Mouse (Mus musculus) limb, embryonic 15.5 days (tissue): Measurements from ENCODE around the gene Spdef. TPM values are rescaled to one million over a fixed set of nuclear protein-coding genes. Genes with fewer than 3 reads are reported as not detected.

Experiments
- ATAC-seq: fragments of 200-750 bp; cut with Nextera tagmentation; 2 replicates; pipeline ENCODE4 v1.8.0; 2017; ENCODE audit warnings: low read depth, moderate TSS enrichment; ENCODE audit not compliant: insufficient number of reproducible peaks, low FRiP score, low TSS enrichment
- H3K27ac ChIP-seq: fragments of 300-500 bp; sonication (generic); 2 replicates; pipeline ENCODE4 v1.5.1; 2015; ENCODE audit warnings: moderate library complexity, mild to moderate bottlenecking, inconsistent platforms
- H3K27me3 ChIP-seq: fragments of 300-500 bp; sonication (generic); 2 replicates; pipeline ENCODE4 v1.6.1; 2015; ENCODE audit warnings: inconsistent platforms
- H3K36me3 ChIP-seq: fragments of 300-500 bp; sonication (generic); 2 replicates; pipeline ENCODE4 v1.6.1; 2015; ENCODE audit warnings: inconsistent platforms
- H3K4me1 ChIP-seq: fragments of 300-500 bp; sonication (generic); 2 replicates; pipeline ENCODE4 v1.6.1; 2015; ENCODE audit warnings: inconsistent platforms
- H3K4me2 ChIP-seq: fragments of 300-500 bp; sonication (generic); 2 replicates; pipeline ENCODE4 v1.6.1; 2015; ENCODE audit warnings: mild to moderate bottlenecking, inconsistent platforms
- H3K4me3 ChIP-seq: fragments of 300-500 bp; sonication (generic); 2 replicates; pipeline ENCODE4 v1.5.1; 2015; ENCODE audit warnings: mild to moderate bottlenecking, inconsistent platforms
- H3K9ac ChIP-seq: fragments of 300-500 bp; sonication (generic); 2 replicates; pipeline ENCODE4 v1.6.1; 2015; ENCODE audit warnings: inconsistent platforms
- H3K9me3 ChIP-seq: fragments of 300-500 bp; sonication (generic); 2 replicates; pipeline ENCODE4 v1.6.1; 2016; ENCODE audit warnings: inconsistent platforms
- WGBS: fragments of 180-500 bp; shearing (Covaris S2); methylation state at CpG from one replicate; pipeline ENCODE4 v1.1.7; 2015; 5-methylcytosine and 5-hydroxymethylcytosine counted together
- polyA plus RNA-seq: library from polyadenylated mRNA; unstranded; fragments of >200 nt; fragmentation: Nextera tagmentation; extraction: Ambion mirVana; gene quantifications from 2 replicates; pipeline ENCODE4 v1.2.1, GENCODE M21; 2015

The Spdef gene
- polyA plus RNA-seq, 1 experiment from 2014 or later = 0.12 TPM

DNA sequence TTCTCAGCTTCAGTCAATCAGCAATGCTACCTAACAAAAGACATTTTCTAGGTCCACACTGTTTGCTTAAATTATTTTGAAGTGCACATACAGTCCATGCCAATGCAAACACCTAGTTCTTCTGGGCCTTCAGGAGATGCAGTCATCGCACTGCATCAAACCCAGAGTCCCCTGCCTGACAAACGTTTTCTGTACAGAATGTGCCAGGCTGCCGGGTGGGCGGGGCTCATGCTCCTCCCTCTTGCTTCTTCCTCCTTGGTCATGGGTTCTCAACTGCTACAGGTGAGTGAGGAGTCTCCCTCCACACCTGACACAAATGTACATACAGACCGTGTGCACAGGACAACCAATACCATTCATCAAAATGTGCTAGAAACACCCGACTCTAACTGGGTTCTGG is 31.4 kb upstream of the Spdef start:
- Histone ChIP-seq H3K27me3 (no peaks in the 10 kb centered on the region), H3K4me1 (0 out of 2 replicates have a peak, but pooled peaks cover 9% of the 10 kb centered on the region), H3K4me3 (no peak overlapping the region), H3K36me3 (peaks cover 31% of the 10 kb centered on the region), H3K9ac (no peak overlapping the region), H3K9me3 (0 out of 2 replicates have a peak, but pooled peaks cover 4% of the 10 kb centered on the region), H3K4me2 (no peak overlapping the region), H3K27ac (no peak overlapping the region)
- WGBS = 78% methylated on average over 6 of the region's 6 CpGs
- ATAC-seq = no peak

DNA sequence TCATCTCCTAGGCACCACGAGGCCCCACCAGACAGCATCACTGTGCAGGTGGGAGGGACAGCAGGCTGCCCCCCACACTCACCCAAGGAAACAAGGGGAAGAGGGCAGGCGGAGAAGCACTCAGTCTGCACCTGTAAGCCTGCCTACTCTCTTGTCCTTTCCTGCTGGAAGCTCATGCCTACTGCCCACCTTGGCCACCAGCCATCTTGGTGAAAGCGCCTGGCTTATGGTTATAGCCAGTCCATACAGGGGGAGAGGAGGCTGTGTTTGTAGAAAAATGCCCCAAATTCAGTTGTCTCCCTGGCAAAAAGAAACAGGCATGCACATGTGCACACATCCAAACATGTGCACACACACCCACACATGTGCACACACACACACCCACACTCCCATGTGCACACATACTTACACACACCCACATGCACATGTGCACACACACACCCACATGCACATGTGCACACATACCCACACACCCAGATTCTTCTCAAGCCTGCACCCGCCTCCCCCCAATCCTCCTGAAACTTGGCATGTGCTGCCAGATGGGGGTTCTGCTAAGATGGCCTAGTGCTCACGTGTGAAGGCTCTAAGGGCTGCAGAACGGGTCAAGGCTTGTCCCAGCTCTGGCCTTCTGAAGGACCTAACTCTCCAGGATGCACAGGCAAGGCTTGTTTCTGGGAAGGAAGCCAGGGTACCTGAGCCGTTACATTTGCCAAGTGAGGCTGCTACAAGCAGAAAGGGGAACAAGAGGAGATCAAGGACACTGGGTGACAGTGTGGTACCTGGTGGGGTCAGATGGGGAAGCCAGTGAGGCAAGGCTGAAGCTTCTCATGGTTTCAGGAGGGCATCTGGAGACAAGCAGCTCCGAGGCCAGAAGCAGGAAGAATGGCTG is 22.8 kb upstream of the Spdef start:
- Histone ChIP-seq H3K4me3 (no peak overlapping the region), H3K4me1 (peaks cover 6% of the 10 kb centered on the region), H3K9ac (no peak overlapping the region), H3K4me2 (no peak overlapping the region), H3K9me3 (no peaks in the 10 kb centered on the region), H3K27me3 (no peaks in the 10 kb centered on the region), H3K36me3 (peaks cover 45% of the 10 kb centered on the region), H3K27ac (no peak overlapping the region)
- ATAC-seq = no peak
- WGBS = 84% methylated on average over 8 of the region's 8 CpGs

DNA sequence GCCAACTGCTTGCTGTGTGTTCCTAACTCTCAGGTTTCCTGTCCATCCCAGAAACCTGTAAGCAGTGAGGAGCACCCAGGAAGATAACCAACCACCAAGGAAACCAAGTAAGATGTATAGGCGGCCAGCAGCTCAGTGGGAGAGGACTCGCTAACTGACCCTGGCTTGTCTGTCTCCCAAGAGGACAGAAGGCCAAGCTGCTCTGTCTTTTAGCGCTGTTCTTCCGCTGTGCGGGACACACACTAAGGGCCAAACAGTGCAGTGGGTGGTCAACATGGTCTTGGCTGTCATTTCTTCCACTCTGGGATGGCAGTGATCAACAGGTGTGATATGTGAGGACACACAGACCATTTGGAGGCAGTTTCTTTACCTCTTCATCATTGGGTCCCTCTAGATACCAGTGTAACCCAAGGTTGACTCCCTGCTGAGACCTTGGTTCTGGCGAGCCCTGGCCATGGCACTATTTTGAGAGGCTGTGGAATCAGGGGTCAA is 21.7 kb upstream of the Spdef start:
- ATAC-seq = no peak
- 93% methylated on average over 6 of the region's 6 CpGs for WGBS
- Histone ChIP-seq H3K36me3 (peaks cover 38% of the 10 kb centered on the region), H3K27me3 (no peaks in the 10 kb centered on the region), H3K4me2 (no peak overlapping the region), H3K4me3 (no peak overlapping the region), H3K9ac (no peak overlapping the region), H3K9me3 (no peaks in the 10 kb centered on the region), H3K27ac (no peak overlapping the region), H3K4me1 (peaks cover 6% of the 10 kb centered on the region)

DNA sequence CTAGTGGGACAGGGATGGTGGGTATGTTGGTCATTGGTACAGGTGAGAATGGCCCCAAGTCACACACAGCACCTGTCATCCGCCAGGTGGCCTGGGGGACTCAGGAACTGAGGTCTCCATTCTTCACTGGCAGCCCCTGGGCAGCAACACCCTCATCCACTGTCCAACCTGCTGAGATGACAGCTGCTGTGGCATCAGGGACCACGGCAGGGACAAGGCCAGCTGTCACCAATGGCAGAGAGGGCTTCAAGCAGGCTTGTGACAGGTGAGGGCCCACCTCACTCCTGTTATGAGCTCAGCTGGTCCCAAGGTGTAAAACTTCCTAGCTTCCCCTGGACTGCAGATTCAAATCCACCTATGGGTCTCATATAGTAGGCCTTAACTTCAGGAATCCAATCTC is 19.4 kb upstream of the Spdef start:
- no peak overlapping the region for H3K9ac ChIP-seq
- 87% methylated on average over 2 of the region's 2 CpGs for WGBS

GRCm38 (mm10) chr17:27746446-27746845 is 17.7 kb upstream of the Spdef start:
- Histone ChIP-seq H3K27me3 (no peaks in the 10 kb centered on the region), H3K4me1 (peaks cover 6% of the 10 kb centered on the region), H3K27ac (peak overlapping the region; percentile 14; the same call in 1 of the 2 replicates), H3K36me3 (0 out of 2 replicates have a peak, but pooled peaks cover 6% of the 10 kb centered on the region), H3K4me3 (no peak overlapping the region), H3K9ac (no peak overlapping the region), H3K4me2 (no peak overlapping the region), H3K9me3 (no peaks in the 10 kb centered on the region)
- no peak for ATAC-seq
- 46% methylated on average over 4 of the region's 4 CpGs for WGBS

More for the DNA sequence above, 19.4 kb upstream of the Spdef start:
- peaks cover 20% of the 10 kb centered on the region for H3K36me3 ChIP-seq
- H3K4me3 ChIP-seq = no peak overlapping the region
- H3K27ac ChIP-seq = no peak overlapping the region
- no peaks in the 10 kb centered on the region for H3K9me3 ChIP-seq
- ATAC-seq = no peak
- peaks cover 6% of the 10 kb centered on the region for H3K4me1 ChIP-seq
- no peak overlapping the region for H3K4me2 ChIP-seq
- no peaks in the 10 kb centered on the region for H3K27me3 ChIP-seq

GRCm38 (mm10) chr17:27740961-27741360 is 12.2 kb upstream of the Spdef start:
- no peak overlapping the region for H3K4me2 ChIP-seq
- no peak overlapping the region for H3K27ac ChIP-seq
- no peak overlapping the region for H3K4me3 ChIP-seq
- H3K4me1 ChIP-seq = no peaks in the 10 kb centered on the region
- H3K9ac ChIP-seq = no peak overlapping the region
- no peak for ATAC-seq
- H3K36me3 ChIP-seq = 0 out of 2 replicates have a peak, but pooled peaks cover 2% of the 10 kb centered on the region
- H3K27me3 ChIP-seq = no peaks in the 10 kb centered on the region
- 86% methylated on average over 6 of the region's 6 CpGs for WGBS
- H3K9me3 ChIP-seq = no peaks in the 10 kb centered on the region

DNA sequence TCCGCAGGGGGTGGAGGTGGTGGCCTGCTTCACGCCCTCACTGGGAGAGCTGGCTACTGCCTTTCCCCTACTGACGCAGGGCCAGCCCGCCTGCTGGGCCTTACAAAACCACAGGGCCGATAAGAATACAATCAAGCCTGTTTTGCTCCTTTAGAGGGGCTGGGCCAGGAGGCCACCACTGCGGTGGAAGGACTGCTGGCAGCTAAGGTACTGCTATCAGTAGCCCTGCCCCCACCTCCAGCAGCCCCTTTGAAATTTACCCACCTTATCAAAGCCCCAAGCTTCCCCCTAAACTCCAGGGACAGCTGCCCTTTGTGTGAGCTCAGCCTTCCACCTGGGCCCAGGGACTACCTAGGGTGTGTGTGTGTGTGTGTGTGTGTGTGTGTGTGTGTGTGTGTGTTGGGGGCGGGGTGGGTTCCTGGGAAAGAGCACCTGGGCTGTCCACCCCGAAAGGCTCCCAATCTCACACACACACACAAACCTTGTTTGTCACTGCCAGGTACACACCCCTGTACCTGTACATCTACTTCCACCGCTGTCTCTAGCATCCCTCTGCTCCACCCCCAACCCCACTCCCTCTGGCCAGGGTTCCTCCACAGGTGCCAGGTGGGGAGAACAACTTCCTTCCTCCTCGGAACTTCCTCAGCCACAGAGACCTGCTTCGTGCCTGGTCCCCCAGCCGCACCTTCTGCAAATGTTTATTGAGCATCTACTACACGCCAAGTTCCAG is 5.8 kb upstream of the Spdef start:
- no peak overlapping the region for H3K27ac ChIP-seq
- no peak overlapping the region for H3K4me3 ChIP-seq
- no peak overlapping the region for H3K9ac ChIP-seq
- ATAC-seq = no peak
- H3K27me3 ChIP-seq = no peaks in the 10 kb centered on the region
- no peaks in the 10 kb centered on the region for H3K4me1 ChIP-seq
- H3K4me2 ChIP-seq = no peak overlapping the region
- no peaks in the 10 kb centered on the region for H3K36me3 ChIP-seq
- 22% methylated on average over 12 of the region's 13 CpGs for WGBS
- H3K9me3 ChIP-seq = no peaks in the 10 kb centered on the region

GRCm38 (mm10) chr17:27732694-27733093 is 3.9 kb upstream of the Spdef start:
- ATAC-seq = no peak
- WGBS = 86% methylated on average over 3 of the region's 3 CpGs

GRCm38 (mm10) chr17:27732152-27732551 is 3.4 kb upstream of the Spdef start:
- Histone ChIP-seq H3K4me3 (no peak overlapping the region), H3K9ac (no peak overlapping the region), H3K27me3 (no peaks in the 10 kb centered on the region), H3K27ac (no peak overlapping the region), H3K4me2 (no peak overlapping the region), H3K4me1 (no peaks in the 10 kb centered on the region), H3K36me3 (no peaks in the 10 kb centered on the region), H3K9me3 (no peaks in the 10 kb centered on the region)
- WGBS = 70% methylated on average over 5 of the region's 5 CpGs
- no peak for ATAC-seq

More at GRCm38 (mm10) chr17:27732694-27733093, 3.9 kb upstream of the Spdef start:
- Histone ChIP-seq H3K27me3 (no peaks in the 10 kb centered on the region), H3K36me3 (no peaks in the 10 kb centered on the region), H3K4me3 (no peak overlapping the region), H3K4me1 (no peaks in the 10 kb centered on the region), H3K9ac (no peak overlapping the region), H3K27ac (no peak overlapping the region), H3K9me3 (no peaks in the 10 kb centered on the region), H3K4me2 (no peak overlapping the region)

GRCm38 (mm10) chr17:27726527-27726926 is 2.2 kb downstream of the Spdef start:
- 25% methylated on average over 7 of the region's 7 CpGs for WGBS
- Histone ChIP-seq H3K9me3 (no peaks in the 10 kb centered on the region), H3K4me1 (peaks cover 11% of the 10 kb centered on the region), H3K27me3 (no peaks in the 10 kb centered on the region), H3K9ac (no peak overlapping the region), H3K4me3 (no peak overlapping the region), H3K4me2 (no peak overlapping the region), H3K27ac (no peak overlapping the region), H3K36me3 (no peaks in the 10 kb centered on the region)
- no peak for ATAC-seq

- peaks cover 11% of the 10 kb centered on the region for H3K4me1 ChIP-seq
- H3K9me3 ChIP-seq = no peaks in the 10 kb centered on the region
- H3K4me2 ChIP-seq = no peak overlapping the region
- ATAC-seq = no peak
- no peaks in the 10 kb centered on the region for H3K27me3 ChIP-seq
- no peak overlapping the region for H3K4me3 ChIP-seq
- H3K36me3 ChIP-seq = no peaks in the 10 kb centered on the region
- H3K9ac ChIP-seq = no peak overlapping the region
- WGBS = 15% methylated on average over 10 of the region's 10 CpGs
- no peak overlapping the region for H3K27ac ChIP-seq
These were observed 3.3 kb downstream of the Spdef start for GRCm38 (mm10) chr17:27725412-27725811.

DNA sequence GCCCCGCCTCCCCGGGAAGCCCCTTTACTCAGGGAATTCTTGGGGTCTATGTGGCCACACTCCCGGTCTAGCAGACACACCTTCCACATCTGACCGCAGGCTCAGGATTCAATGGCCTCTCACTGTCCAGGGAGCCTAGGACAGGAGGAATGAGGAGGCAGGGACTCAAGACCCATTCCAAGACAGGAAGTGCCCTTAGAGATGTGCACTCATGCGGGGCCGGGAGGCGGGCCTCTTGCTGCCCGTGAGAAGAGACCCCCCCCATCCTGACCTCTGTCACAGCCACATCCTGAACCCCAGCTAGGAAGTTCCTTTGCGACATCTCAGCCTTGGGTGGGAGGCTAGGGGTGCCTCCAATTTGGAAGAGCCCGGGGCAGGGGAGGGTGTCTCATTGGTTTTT is 3.7 kb downstream of the Spdef start:
- Histone ChIP-seq H3K4me2 (no peak overlapping the region), H3K9ac (no peak overlapping the region), H3K36me3 (no peaks in the 10 kb centered on the region), H3K27ac (no peak overlapping the region), H3K27me3 (no peaks in the 10 kb centered on the region), H3K4me1 (peaks cover 11% of the 10 kb centered on the region), H3K4me3 (no peak overlapping the region), H3K9me3 (no peaks in the 10 kb centered on the region)
- ATAC-seq = no peak
- WGBS = 41% methylated on average over 10 of the region's 10 CpGs
